Mouse (Mus musculus) lung, embryonic 14.5 days (tissue): ENCODE measurements around the gene Zp3. TPM values are rescaled to one million over a fixed set of nuclear protein-coding genes. Genes with fewer than 3 reads are reported as not detected.

Experiments used
- ATAC-seq: fragments of 200-750 bp; cut with Nextera tagmentation; 2 replicates; pipeline ENCODE4 v1.8.0; 2017; ENCODE audit warnings: mild to moderate bottlenecking, moderate TSS enrichment, moderate library complexity; ENCODE audit not compliant: insufficient read depth
- DNase-seq: peaks from one replicate; pipeline ENCODE4 v3.0.0-alpha.2; 2015
- H3K27ac ChIP-seq: fragments of 300-500 bp; sonication (generic); 2 replicates; pipeline ENCODE4 v1.5.1; 2014; ENCODE audit warnings: low read depth, mild to moderate bottlenecking, moderate library complexity
- H3K27me3 ChIP-seq: fragments of 300-500 bp; sonication (generic); 2 replicates; pipeline ENCODE4 v1.6.1; 2014; ENCODE audit warnings: low read length, control low read depth; ENCODE audit not compliant: insufficient read depth
- H3K36me3 ChIP-seq: fragments of 300-500 bp; sonication (generic); 2 replicates; pipeline ENCODE4 v1.6.1; 2014; ENCODE audit warnings: control low read depth; ENCODE audit not compliant: insufficient read depth
- H3K4me1 ChIP-seq: fragments of 300-500 bp; sonication (generic); 2 replicates; pipeline ENCODE4 v1.6.1; 2014; ENCODE audit warnings: antibody characterized with exemption, control low read depth; ENCODE audit not compliant: insufficient read depth
- H3K4me2 ChIP-seq: fragments of 300-500 bp; sonication (generic); 2 replicates; pipeline ENCODE4 v1.6.1; 2014; ENCODE audit warnings: mild to moderate bottlenecking
- H3K4me3 ChIP-seq: fragments of 300-500 bp; sonication (generic); 2 replicates; pipeline ENCODE4 v1.5.1; 2014; ENCODE audit warnings: low read depth, low read length
- H3K9ac ChIP-seq: fragments of 300-500 bp; sonication (generic); 2 replicates; pipeline ENCODE4 v1.6.1; 2014
- H3K9me3 ChIP-seq: fragments of 300-500 bp; sonication (generic); 2 replicates; pipeline ENCODE4 v1.6.1; 2016; ENCODE audit warnings: low read depth, low read length, control low read depth
- CTCF ChIP-seq: IDR thresholded peaks from 2 replicates; pipeline ENCODE4 v1.5.1; 2016; ENCODE audit warnings: antibody characterized with exemption, low read depth
- WGBS: fragments of 180-500 bp; shearing (Covaris S2); extraction: QIAGEN DNeasy Blood & Tissue Kit; methylation state at CpG from one replicate; pipeline ENCODE4 v1.1.7; 2014; 5-methylcytosine and 5-hydroxymethylcytosine counted together
- polyA plus RNA-seq: library from polyadenylated mRNA; unstranded; fragments of >200 nt; fragmentation: Nextera tagmentation; extraction: Ambion mirVana; gene quantifications from 2 replicates; pipeline ENCODE4 v1.2.1, GENCODE M21; 2014

The Zp3 gene
- not detected in 2 replicates for polyA plus RNA-seq

DNA sequence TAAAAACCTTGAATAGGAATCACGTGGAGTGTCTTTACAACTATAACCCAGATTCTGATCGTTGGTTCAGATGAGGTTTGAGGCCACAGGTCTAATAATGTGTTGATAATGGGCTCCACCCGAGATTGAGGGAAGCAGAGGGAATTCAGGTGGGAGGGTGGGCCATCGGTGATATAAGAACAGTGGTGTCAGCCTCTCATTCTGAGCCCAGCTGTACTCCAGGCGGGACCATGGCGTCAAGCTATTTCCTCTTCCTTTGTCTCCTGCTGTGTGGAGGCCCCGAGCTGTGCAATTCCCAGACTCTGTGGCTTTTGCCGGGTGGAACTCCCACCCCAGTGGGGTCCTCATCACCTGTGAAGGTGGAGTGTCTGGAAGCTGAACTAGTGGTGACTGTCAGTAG is at the start of gene Zp3:
TSS of gene Zp3 (plus strand) at position 196 of the 400 bp plus-strand sequence.
- no peak within 1 kb of the TSS for H3K9ac ChIP-seq
- ATAC-seq (no peak), DNase-seq (no peak)
- no peaks in the 10 kb centered on the region for H3K4me1 ChIP-seq
- no peak within 1 kb of the TSS for H3K27ac ChIP-seq
- no peaks in the 10 kb centered on the region for H3K27me3 ChIP-seq
- no peaks in the 10 kb centered on the region for H3K36me3 ChIP-seq
- H3K4me2 ChIP-seq = no peak within 1 kb of the TSS
- H3K9me3 ChIP-seq = no peaks in the 10 kb centered on the region
- TF ChIP-seq CTCF = no peak
- WGBS = 66% methylated on average over 8 of the region's 8 CpGs
- no peak within 1 kb of the TSS for H3K4me3 ChIP-seq

DNA sequence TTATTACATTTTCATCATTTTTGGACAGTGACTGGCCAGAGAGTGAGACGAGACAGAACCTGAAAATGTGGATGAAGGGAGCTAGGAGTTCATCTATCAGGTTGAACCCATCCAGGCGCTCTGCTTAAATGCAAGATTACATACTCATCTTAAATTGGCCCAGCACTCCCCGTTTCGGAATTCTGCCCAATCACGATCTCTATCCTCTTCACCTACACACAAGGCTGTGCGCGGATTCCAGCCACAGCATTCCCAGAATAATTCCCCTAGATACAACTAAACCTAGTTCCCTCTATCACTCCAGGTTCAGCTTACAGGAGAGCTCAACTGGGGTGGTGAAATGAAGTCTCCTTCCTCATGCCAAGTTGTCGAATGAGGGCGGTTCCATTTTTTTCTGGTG is 48.4 kb upstream of the Zp3 start:
- no peak for DNase-seq

DNA sequence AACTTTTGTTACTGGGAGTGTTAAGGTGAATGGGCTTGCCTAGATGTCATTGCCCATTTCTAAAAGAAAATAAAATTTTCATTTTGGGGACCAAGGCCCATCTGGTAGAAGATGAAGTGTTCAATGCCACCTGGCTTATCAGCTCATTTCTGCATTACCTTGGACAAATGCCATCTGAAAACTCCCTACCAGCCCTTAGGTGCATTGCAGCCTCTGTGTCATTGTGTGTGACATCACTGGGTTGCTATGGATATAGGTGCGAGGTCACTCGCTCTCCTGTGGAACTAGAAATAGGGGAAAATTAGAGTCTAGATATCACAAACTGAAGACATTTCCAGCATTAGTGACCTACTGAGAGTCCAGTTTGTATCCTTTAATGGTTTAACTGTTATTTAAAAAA is 47.5 kb upstream of the Zp3 start:
- no peak for TF ChIP-seq CTCF
- Histone ChIP-seq H3K9me3 (no peaks in the 10 kb centered on the region), H3K4me1 (peaks cover 11% of the 10 kb centered on the region), H3K4me2 (peak overlapping the region; percentile 78), H3K9ac (no peak overlapping the region), H3K27me3 (no peaks in the 10 kb centered on the region), H3K36me3 (peaks cover 50% of the 10 kb centered on the region), H3K27ac (no peak overlapping the region), H3K4me3 (peak overlapping the region; percentile 78)
- DNase-seq (no peak), ATAC-seq (no peak)
- WGBS = 73% methylated on average over 2 of the region's 2 CpGs

More for the DNA sequence above, 48.4 kb upstream of the Zp3 start:
- no peak overlapping the region for H3K4me3 ChIP-seq
- no peak overlapping the region for H3K4me2 ChIP-seq
- no peaks in the 10 kb centered on the region for H3K27me3 ChIP-seq
- no peak for ATAC-seq
- no peaks in the 10 kb centered on the region for H3K9me3 ChIP-seq
- TF ChIP-seq CTCF = no peak
- no peak overlapping the region for H3K9ac ChIP-seq
- H3K27ac ChIP-seq = no peak overlapping the region; the same call in 1 of the 2 replicates
- H3K4me1 ChIP-seq = peaks cover 11% of the 10 kb centered on the region
- peaks cover 59% of the 10 kb centered on the region for H3K36me3 ChIP-seq
- 87% methylated on average over 9 of the region's 9 CpGs for WGBS

DNA sequence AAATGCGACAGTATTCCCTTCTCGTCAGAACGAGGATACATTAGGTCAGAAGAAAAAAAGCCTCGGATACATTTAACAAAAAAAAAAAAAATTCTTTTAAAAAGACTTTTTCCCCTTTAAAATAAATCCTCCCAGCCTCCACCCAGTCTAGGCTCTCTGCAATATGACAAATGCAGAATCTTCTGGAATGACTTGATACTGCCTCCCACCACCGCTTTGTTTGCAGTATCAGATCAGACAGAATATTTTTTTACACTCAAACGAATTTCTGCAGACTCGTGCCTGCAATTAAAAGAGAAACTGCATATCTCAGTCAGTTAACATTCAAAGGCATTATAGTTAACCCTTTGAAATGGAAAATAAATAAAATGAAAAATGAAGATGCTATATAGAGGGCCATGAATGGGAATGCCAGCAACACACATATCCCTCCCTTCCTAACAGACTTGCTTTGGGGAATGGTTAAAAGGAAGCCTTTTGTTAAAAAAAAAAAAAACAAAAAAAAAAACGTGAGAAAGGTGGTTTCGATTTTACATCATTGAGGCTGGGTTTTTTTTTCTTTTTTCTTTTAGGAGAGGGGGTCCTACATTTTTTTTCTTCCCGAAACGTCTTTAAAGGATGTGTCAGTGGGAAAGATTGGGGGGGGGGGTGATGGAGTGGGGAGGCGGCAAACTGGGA is 46.5 kb upstream of the Zp3 start:
- no peak for TF ChIP-seq CTCF
- peak overlapping the region; percentile 93 for H3K9ac ChIP-seq
- peak; percentile 52 for DNase-seq
- no peaks in the 10 kb centered on the region for H3K9me3 ChIP-seq
- peak overlapping the region; percentile 78 for H3K4me2 ChIP-seq
- ATAC-seq = no peak
- H3K4me3 ChIP-seq = peak overlapping the region; percentile 78
- peak overlapping the region; percentile 98 for H3K27ac ChIP-seq
- H3K4me1 ChIP-seq = peaks cover 11% of the 10 kb centered on the region
- whole genome bisulfite sequencing = 6% methylated on average over 12 of the region's 12 CpGs
- no peaks in the 10 kb centered on the region for H3K27me3 ChIP-seq
- peaks cover 41% of the 10 kb centered on the region for H3K36me3 ChIP-seq

DNA sequence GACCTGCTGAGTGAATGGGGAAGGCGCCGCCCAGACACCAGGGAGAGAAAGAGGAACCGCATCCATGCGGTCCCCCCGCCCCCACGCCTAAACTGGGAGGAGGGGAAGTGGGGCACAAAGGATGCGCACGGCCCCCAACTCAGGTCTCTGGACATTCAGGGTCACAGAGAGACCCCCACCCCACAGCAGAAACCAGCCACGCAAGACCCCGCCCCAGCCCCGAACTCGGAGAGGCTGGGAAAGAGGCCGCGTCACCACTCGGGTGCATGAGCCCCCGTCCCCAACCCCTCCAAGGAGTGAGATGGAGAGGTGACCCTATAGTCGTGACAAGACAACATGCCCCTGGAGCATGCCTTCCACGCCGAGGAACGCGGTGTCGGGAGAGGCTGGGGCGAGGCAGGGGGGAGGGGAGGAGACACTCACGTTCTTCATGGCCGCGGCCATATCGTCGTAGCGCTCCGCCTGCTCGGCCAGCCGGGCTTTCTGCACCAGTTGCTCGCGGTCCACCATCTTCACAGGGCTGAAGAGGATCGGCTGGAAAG is 45.9 kb upstream of the Zp3 start:
- peaks cover 36% of the 10 kb centered on the region for H3K36me3 ChIP-seq
- WGBS = under 1% methylated on average over 33 of the region's 35 CpGs
- ATAC-seq (peak; percentile 68), DNase-seq (peak; percentile 67)
- H3K27me3 ChIP-seq = no peaks in the 10 kb centered on the region
- no peaks in the 10 kb centered on the region for H3K9me3 ChIP-seq
- peak overlapping the region; percentile 93 for H3K9ac ChIP-seq
- peak overlapping the region; percentile 98 for H3K27ac ChIP-seq
- peak overlapping the region; percentile 78 for H3K4me2 ChIP-seq
- peak overlapping the region; percentile 78 for H3K4me3 ChIP-seq
- TF ChIP-seq CTCF = no peak
- H3K4me1 ChIP-seq = peaks cover 11% of the 10 kb centered on the region

DNA sequence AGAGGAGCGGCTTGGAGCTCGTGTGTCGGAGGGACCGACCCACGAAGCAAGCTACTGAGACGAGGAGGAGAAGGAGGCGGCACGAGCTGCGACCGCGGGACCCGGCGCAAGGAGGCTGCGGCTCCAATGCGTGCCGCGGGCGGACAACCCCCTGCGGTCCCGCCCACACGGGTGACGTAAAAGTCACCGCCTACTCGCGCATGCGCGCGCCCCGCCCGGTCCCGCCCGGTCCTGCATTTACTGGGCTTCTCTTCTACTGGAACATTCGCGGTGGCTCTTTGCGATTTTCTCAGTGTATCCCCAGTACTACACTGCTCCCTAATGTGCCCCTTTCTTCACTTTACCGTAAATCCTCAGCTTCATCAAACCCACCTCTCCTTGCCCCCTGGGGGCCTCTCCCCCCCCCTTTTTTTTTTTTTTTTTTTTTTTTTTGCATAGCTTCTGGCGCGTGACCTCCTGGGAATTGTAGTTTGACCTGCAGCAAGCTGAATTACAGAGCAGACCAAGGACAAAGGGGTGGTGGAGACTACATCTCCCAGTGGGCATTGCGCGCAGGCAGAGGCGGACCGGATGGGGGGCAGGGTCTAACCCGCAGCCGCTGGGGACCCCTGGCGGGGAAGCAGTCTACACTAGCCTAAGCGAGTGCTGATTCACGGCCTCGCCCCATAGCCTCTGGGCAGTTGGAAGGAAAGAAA is 45.3 kb upstream of the Zp3 start, which contains the start of gene Ywhag:
TSS of gene Ywhag (minus strand) at position 136 of the 695 bp plus-strand sequence.
- WGBS = under 1% methylated on average over 48 of the region's 48 CpGs
- Histone ChIP-seq H3K9ac (peak within 1 kb of the TSS; percentile 93), H3K9me3 (no peaks in the 10 kb centered on the region), H3K27ac (peak within 1 kb of the TSS; percentile 98), H3K27me3 (no peaks in the 10 kb centered on the region), H3K4me1 (peaks cover 11% of the 10 kb centered on the region), H3K4me2 (peak within 1 kb of the TSS; percentile 78), H3K4me3 (peak within 1 kb of the TSS; percentile 78), H3K36me3 (peaks cover 29% of the 10 kb centered on the region)
- ATAC-seq (peak; percentile 98), DNase-seq (peak; percentile 97)
- peak; percentile 79 for TF ChIP-seq CTCF

DNA sequence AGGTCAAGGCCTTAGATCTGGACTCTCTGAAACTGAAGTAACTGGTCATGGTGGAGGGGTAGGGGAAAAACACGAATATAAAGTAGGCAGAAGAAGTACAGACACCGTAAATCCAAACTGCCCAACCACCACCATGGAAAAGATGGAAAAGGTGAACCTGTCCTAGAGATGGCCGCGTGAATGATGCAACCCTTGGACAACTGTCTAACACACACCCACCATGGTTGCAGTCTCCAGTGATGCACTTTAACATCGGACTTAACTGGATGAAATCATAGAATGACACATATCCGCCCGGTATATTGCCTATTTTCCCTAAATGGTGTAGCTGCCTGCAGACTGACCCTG is 44.7 kb upstream of the Zp3 start:
- TF ChIP-seq CTCF = no peak
- no peaks in the 10 kb centered on the region for H3K9me3 ChIP-seq
- peaks cover 24% of the 10 kb centered on the region for H3K36me3 ChIP-seq
- ATAC-seq (peak; percentile 36), DNase-seq (no peak)
- H3K4me1 ChIP-seq = peaks cover 11% of the 10 kb centered on the region
- 52% methylated on average over 7 of the region's 7 CpGs for WGBS
- H3K4me3 ChIP-seq = peak overlapping the region; percentile 78
- peak overlapping the region; percentile 23; the same call in 1 of the 2 replicates for H3K9ac ChIP-seq
- H3K27ac ChIP-seq = peak overlapping the region; percentile 98; the same call in 1 of the 2 replicates
- H3K4me2 ChIP-seq = peak overlapping the region; percentile 78
- H3K27me3 ChIP-seq = no peaks in the 10 kb centered on the region
